Mouse (Mus musculus) kidney, adult 2 months (tissue): ENCODE results near the gene Rassf2.

Experiments used
- CTCF ChIP-seq: fragments of 200-500 bp; conservative IDR thresholded peaks from 2 replicates; pipeline ENCODE4 v1.5.1; 2011; ENCODE audit warnings: low read depth, mild to moderate bottlenecking, control low read depth, low read length, moderate library complexity, mixed read lengths; ENCODE audit not compliant: insufficient read depth, insufficient read length
- POLR2A ChIP-seq: fragments of 200-500 bp; IDR thresholded peaks from one replicate; pipeline ENCODE4 v1.6.1; 2011; ENCODE audit warnings: low read depth, low read length, control low read depth

GRCm38 (mm10) chr2:132036326-132036725 lies 6.3 kb upstream of the Rassf2 start:
- TF ChIP-seq CTCF, result no peak
- no peak for TF ChIP-seq POLR2A
